Mouse (Mus musculus) forelimb bud, embryonic 11.5 days (tissue): Measurements from ENCODE around the gene Prkce.

ENCODE experiments used
- DNase-seq: peaks from one replicate; pipeline ENCODE4 v3.0.0-alpha.2; 2012; ENCODE audit warnings: low read depth, low spot score

The Prkce gene

GRCm38 (mm10) chr17:86299576-86299975 lies 132.0 kb downstream of the Prkce start:
- no peak for DNase-seq

GRCm38 (mm10) chr17:86300774-86301595 lies 133.4 kb downstream of the Prkce start:
- DNase-seq = no peak

GRCm38 (mm10) chr17:86302266-86302665 lies 134.7 kb downstream of the Prkce start:
- no peak for DNase-seq

- no peak for DNase-seq
These were observed 135.3 kb downstream of the Prkce start for GRCm38 (mm10) chr17:86302861-86303331.

- DNase-seq = no peak
These were observed 136.0 kb downstream of the Prkce start for GRCm38 (mm10) chr17:86303401-86304243.

- DNase-seq = no peak
These were observed 137.5 kb downstream of the Prkce start for GRCm38 (mm10) chr17:86304923-86305630.

GRCm38 (mm10) chr17:86306161-86306560 lies 138.6 kb downstream of the Prkce start:
- no peak for DNase-seq

- DNase-seq = no peak
These were observed 146.0 kb downstream of the Prkce start for GRCm38 (mm10) chr17:86313413-86314139.

GRCm38 (mm10) chr17:86315874-86316273 lies 148.3 kb downstream of the Prkce start:
- no peak for DNase-seq

GRCm38 (mm10) chr17:86316771-86317170 lies 149.2 kb downstream of the Prkce start:
- no peak for DNase-seq

- DNase-seq = no peak
These were observed 149.6 kb downstream of the Prkce start for GRCm38 (mm10) chr17:86317197-86317596.

- DNase-seq = no peak
These were observed 152.5 kb downstream of the Prkce start for GRCm38 (mm10) chr17:86319967-86320602.

- DNase-seq = no peak
These were observed 155.3 kb downstream of the Prkce start for GRCm38 (mm10) chr17:86322840-86323239.

- no peak for DNase-seq
These were observed 155.7 kb downstream of the Prkce start for GRCm38 (mm10) chr17:86323310-86323709.

GRCm38 (mm10) chr17:86323909-86324686 lies 156.5 kb downstream of the Prkce start:
- DNase-seq = no peak

- DNase-seq = no peak
These were observed 157.2 kb downstream of the Prkce start for GRCm38 (mm10) chr17:86324756-86325155.

- DNase-seq = no peak
These were observed 157.7 kb downstream of the Prkce start for GRCm38 (mm10) chr17:86325317-86325716.

- no peak for DNase-seq
These were observed 160.4 kb downstream of the Prkce start for GRCm38 (mm10) chr17:86327958-86328357.

- peak; percentile 39 for DNase-seq
These were observed 161.9 kb downstream of the Prkce start for GRCm38 (mm10) chr17:86329273-86330075.
